Mouse (Mus musculus) liver, postnatal 0 days (tissue): ENCODE data around the gene Ethe1.

Source experiments
- CTCF ChIP-seq: sonication (generic); IDR thresholded peaks from 2 replicates; pipeline ENCODE4 v1.5.1; 2016; ENCODE audit warnings: antibody characterized with exemption, low read depth
- EP300 ChIP-seq: IDR thresholded peaks from 2 replicates; pipeline ENCODE4 v1.6.1; 2016; ENCODE audit warnings: antibody characterized with exemption, low read depth, mild to moderate bottlenecking

GRCm38 (mm10) chr7:24584876-24585275 is 2.5 kb upstream of the Ethe1 start:
- no peak for TF ChIP-seq EP300
- TF ChIP-seq CTCF, result no peak
